Mouse (Mus musculus) embryonic facial prominence, embryonic 10.5 days (tissue): Measurements from ENCODE around the gene Fam3a. TPM values are rescaled to one million over a fixed set of nuclear protein-coding genes. Genes with fewer than 3 reads are reported as not detected.

Experiments used
- DNase-seq: peaks from one replicate; pipeline ENCODE4 v3.0.0-alpha.2; 2017; ENCODE audit warnings: low spot score
- H3K27ac ChIP-seq: fragments of 300-500 bp; sonication (generic); replicated peaks from 2 replicates; pipeline ENCODE4 v1.5.1; 2016; ENCODE audit warnings: mild to moderate bottlenecking
- H3K27me3 ChIP-seq: fragments of 300-500 bp; sonication (generic); replicated peaks from 2 replicates; pipeline ENCODE4 v1.6.1; 2016; ENCODE audit warnings: low read depth, mild to moderate bottlenecking; ENCODE audit not compliant: poor library complexity, severe bottlenecking
- H3K36me3 ChIP-seq: fragments of 300-500 bp; sonication (generic); replicated peaks from 2 replicates; pipeline ENCODE4 v1.6.1; 2016; ENCODE audit warnings: mild to moderate bottlenecking, moderate library complexity
- H3K4me1 ChIP-seq: fragments of 300-500 bp; sonication (generic); 2 replicates; pipeline ENCODE4 v1.6.1; 2016
- H3K4me3 ChIP-seq: fragments of 300-500 bp; sonication (generic); 2 replicates; pipeline ENCODE4 v1.5.1; 2016; ENCODE audit warnings: mild to moderate bottlenecking, moderate library complexity
- H3K9me3 ChIP-seq: fragments of 300-500 bp; sonication (generic); 2 replicates; pipeline ENCODE4 v1.6.1; 2016; ENCODE audit warnings: mild to moderate bottlenecking
- WGBS: fragments of 180-500 bp; shearing (Covaris S2); methylation state at CpG from one replicate; pipeline ENCODE4 v1.1.7; 2016; 5-methylcytosine and 5-hydroxymethylcytosine counted together
- polyA plus RNA-seq: library from polyadenylated mRNA; unstranded; fragments of >200 nt; fragmentation: Nextera tagmentation; extraction: Ambion mirVana; gene quantifications from 2 replicates; pipeline ENCODE4 v1.2.1, GENCODE M21; 2016

Gene Fam3a
- polyA plus RNA-seq: 23.7 and 23.8 TPM in 2 replicates

DNA sequence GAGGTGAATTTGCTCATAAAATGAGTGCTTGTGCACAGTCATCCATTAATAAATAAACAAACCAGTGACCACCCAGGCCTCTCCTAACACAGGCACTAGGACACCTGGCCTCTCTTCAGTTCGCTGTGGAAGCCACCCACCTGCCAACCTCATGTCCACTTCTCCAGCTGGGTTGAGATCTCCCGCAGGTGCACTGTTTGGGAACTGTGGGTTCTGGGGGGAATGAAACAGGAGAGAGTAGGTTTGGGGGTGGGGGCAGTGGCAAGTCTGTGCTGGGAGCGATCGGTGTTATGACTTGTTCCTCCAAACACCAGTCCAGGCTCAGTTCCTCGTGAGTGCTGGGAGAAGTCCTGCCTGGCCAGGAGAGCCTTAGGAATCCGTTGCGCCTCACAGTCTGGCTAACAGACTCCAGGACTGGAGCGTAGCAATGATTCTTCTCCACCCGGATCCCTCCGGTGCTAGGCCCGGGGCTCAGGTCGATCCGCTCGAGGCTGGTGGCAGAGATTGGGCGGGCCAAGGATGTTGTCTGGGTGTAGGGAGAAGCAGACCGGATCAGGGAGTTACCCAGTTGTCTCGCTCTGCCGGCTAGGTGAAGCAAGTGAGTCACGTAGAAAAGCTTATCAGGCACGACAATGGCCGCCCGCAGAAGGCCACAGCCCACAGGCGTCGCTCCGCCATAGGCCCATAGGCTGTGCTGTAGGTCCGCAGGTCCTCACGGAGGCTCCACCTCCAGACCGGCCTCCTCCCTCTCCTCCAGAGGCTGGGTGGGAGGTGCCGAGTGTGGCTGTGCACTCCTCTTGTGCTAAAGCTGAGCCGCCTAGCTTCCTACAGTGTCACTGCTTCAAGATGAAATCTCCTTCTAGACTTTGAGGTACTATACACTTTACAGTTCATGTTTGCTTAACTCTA, at the start of gene Fam3a, which contains the start of gene Ikbkg:
Gene Fam3a (minus strand): TSS at position 738 of the 909 bp plus-strand sequence.
Gene Ikbkg (plus strand): TSS at position 756 of the 909 bp plus-strand sequence.
- peak; percentile 86 for DNase-seq
- no peaks in the 10 kb centered on the region for H3K27me3 ChIP-seq
- H3K9me3 ChIP-seq: no peaks in the 10 kb centered on the region; the same call in 1 of the 2 replicates
- peaks cover 4% of the 10 kb centered on the region for H3K4me1 ChIP-seq
- peaks cover 2% of the 10 kb centered on the region; the same call in 1 of the 2 replicates for H3K36me3 ChIP-seq
- H3K4me3 ChIP-seq: peak within 1 kb of the TSS; percentile 66
- H3K27ac ChIP-seq: peak within 1 kb of the TSS; percentile 92
- 15% methylated on average over 30 of the region's 30 CpGs for WGBS

DNA sequence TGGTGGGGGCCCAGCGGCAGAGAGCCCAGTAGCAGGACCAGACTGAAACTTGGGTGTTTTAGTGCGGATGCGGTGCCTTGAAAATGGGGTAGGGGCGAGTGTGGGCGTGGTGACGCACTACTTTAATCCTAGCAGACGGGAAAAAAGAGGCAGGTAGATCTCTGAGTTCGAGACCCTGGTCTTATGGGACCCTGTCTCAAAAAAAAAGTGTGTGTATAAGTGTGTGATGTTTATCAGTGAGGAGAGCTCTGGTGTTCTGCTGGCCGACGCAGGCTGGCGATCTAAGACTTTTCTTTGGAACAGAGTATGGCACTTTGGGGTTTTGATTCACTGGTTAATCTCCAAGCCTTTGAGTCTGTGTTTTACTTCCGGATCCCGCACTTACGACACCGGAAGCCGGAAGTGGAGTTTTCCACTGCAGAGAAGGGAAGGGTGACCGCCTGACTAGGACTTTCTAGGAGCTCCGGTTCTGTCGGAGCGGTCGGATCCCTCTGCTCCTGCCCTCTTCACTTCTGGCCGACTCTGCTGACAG, 36.3 kb upstream of the Fam3a start:
- Histone ChIP-seq H3K36me3 (peaks cover 8% of the 10 kb centered on the region), H3K4me1 (peaks cover 8% of the 10 kb centered on the region), H3K4me3 (peak overlapping the region; percentile 67), H3K9me3 (no peaks in the 10 kb centered on the region), H3K27me3 (no peaks in the 10 kb centered on the region), H3K27ac (peak overlapping the region; percentile 82)
- DNase-seq: peak; percentile 76
- WGBS: 18% methylated on average over 22 of the region's 22 CpGs

DNA sequence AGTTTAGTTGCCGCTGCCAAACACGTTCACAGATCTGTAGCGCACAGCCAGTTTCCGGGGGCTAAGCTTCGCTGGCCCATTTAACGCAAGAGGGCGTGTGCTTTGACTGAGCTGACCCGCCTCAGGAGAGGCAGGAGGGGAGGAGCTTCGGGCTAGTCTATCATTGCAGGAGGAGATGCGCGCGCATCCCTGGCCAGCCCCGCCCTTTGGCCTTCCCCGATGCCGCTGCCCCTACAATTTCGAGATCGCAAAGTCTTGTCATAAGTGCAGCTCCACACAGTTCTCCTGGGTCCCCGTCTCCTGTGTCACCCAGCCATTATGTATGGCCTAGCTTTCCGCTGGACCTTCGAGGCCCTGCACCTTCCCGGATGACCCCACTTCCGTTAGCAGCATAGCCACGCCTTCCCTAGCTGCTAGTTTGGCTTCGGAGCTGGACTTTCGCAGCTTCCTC, 35.8 kb upstream of the Fam3a start, which contains the start of gene G6pdx:
Gene G6pdx (minus strand): TSS at position 369 of the 451 bp plus-strand sequence.
- peaks cover 3% of the 10 kb centered on the region for H3K36me3 ChIP-seq
- no peaks in the 10 kb centered on the region for H3K9me3 ChIP-seq
- 23% methylated on average over 25 of the region's 25 CpGs for WGBS
- peak within 1 kb of the TSS; percentile 67 for H3K4me3 ChIP-seq
- peak; percentile 89 for DNase-seq
- peaks cover 8% of the 10 kb centered on the region for H3K4me1 ChIP-seq
- H3K27me3 ChIP-seq: no peaks in the 10 kb centered on the region
- peak within 1 kb of the TSS; percentile 82 for H3K27ac ChIP-seq

DNA sequence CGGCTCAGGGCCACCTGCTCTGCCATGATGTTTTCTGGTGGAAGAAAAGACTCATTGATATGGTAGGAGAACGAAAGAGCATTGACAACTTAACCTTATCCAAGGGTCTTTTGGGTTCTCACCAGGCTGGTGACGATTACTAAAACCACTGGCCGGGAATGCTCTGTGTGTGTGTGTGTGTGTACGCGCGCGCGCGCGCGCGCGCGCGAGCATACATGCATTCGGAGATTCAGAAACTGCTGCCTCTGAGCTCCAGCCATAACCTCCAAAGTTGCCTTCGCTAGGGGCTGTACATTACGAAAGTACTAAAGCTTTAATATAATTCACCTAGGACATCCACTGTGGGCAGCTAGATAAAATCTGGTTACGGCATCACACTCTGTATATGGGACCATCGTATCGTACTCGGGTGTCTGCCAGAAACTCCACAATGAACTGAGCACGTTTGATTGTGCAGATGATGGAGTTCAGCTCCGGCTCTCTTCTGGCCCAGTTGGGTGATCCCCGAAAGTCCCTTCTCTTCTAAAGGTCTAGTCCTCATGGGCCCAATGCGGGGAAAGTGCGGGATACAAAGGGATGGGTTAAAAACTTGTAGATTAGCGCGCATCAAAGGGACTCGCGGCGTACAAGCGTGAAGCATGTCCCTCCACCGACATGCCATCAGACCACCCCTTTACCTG, 35.2 kb upstream of the Fam3a start:
- H3K4me3 ChIP-seq: peak overlapping the region; percentile 67
- peaks cover 8% of the 10 kb centered on the region for H3K4me1 ChIP-seq
- no peaks in the 10 kb centered on the region for H3K9me3 ChIP-seq
- H3K36me3 ChIP-seq: no peaks in the 10 kb centered on the region; the same call in 1 of the 2 replicates
- peak; percentile 25 for DNase-seq
- WGBS: 24% methylated on average over 35 of the region's 35 CpGs
- H3K27ac ChIP-seq: peak overlapping the region; percentile 82
- no peaks in the 10 kb centered on the region for H3K27me3 ChIP-seq

DNA sequence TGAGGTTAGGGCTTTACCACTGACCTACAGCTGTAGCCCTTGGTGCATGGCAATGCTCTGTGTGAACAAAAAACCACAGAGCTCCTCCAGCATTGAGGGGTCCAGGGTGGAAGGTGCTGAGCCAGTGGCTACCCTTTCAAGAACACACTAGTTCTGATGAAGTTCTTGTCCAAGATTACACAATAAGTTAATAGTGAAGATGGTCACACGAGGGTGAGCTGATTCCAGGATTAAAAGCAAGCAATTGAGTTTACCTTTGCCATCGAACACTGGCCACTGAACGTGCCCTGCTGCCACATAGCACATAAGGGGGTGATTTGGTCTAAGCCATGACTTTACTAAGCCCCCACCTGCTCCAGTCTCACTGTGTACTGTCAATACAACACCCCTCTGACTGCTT, 34.0 kb upstream of the Fam3a start:
- Histone ChIP-seq H3K27ac (no peak overlapping the region), H3K27me3 (no peaks in the 10 kb centered on the region), H3K4me1 (peaks cover 8% of the 10 kb centered on the region), H3K36me3 (no peaks in the 10 kb centered on the region; the same call in 1 of the 2 replicates), H3K4me3 (no peak overlapping the region), H3K9me3 (no peaks in the 10 kb centered on the region)
- 82% methylated on average over 3 of the region's 3 CpGs for WGBS
- DNase-seq: no peak

DNA sequence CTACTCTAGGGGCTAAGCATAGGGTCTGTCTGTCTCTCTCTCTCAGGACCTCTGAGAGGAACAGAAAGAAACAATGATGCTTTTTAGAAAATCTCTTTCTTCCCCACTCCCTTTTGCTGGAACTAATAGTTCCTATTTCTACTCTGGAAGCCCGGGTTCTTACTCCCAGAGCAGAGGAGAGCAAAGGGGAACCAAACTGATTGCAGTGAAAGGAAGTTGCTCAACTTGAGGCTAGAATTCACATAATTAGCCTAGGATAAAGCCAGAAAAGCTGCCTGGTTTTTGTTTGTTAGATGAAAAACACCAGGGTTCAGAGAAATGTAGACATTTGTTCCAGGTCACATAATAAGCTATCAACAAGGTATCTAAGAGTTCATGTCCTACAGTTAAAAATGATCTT, 33.2 kb upstream of the Fam3a start:
- no peaks in the 10 kb centered on the region for H3K27me3 ChIP-seq
- H3K4me3 ChIP-seq: no peak overlapping the region
- 76% methylated on average over 1 of the region's 1 CpGs for WGBS
- H3K4me1 ChIP-seq: peaks cover 8% of the 10 kb centered on the region
- no peak for DNase-seq
- H3K9me3 ChIP-seq: no peaks in the 10 kb centered on the region
- no peaks in the 10 kb centered on the region; the same call in 1 of the 2 replicates for H3K36me3 ChIP-seq
- no peak overlapping the region for H3K27ac ChIP-seq

DNA sequence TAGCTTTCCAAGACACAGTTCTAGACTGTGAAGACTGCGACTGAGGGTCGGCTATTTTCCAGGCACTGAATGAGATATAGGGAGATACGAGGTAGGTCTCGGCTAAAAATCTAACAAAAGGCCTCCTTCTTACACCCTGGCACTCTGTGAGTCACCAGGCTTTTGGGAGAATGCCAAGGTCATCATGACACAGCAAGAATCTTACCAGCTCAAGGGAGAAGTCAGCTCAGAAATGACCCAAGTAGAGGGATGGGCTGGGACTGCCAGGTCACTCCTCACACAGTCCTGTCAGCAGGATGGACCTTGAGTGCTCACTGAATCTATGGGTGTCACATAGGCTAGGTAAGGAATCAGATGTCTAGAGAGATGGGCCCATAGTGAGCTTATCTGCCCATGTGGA, 32.1 kb upstream of the Fam3a start:
- Histone ChIP-seq H3K27ac (no peak overlapping the region), H3K4me1 (peaks cover 6% of the 10 kb centered on the region), H3K9me3 (no peaks in the 10 kb centered on the region), H3K4me3 (no peak overlapping the region), H3K27me3 (no peaks in the 10 kb centered on the region), H3K36me3 (no peaks in the 10 kb centered on the region; the same call in 1 of the 2 replicates)
- WGBS: 91% methylated on average over 4 of the region's 4 CpGs
- DNase-seq: no peak

DNA sequence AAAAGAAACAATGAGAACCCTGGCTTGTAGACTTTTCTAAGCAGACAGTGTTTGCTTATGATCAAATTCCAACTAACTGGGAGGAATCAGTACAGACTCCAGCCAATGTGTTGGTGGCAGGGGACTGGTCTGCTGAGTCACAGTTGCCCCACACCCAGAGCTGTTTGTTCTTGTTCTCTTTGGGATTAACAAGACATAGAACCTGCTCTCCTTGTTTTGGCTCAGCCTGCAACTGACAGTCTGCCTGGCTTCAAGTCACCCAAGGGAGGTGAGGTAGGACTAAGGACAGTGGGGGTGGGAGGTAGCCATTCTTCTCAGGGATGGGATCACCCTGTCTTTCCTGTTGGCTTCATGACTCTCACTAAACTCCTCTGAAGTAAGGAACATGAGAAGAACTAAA, 31.4 kb upstream of the Fam3a start:
- DNase-seq: no peak
- Histone ChIP-seq H3K27me3 (no peaks in the 10 kb centered on the region), H3K27ac (no peak overlapping the region), H3K36me3 (no peaks in the 10 kb centered on the region; the same call in 1 of the 2 replicates), H3K9me3 (no peaks in the 10 kb centered on the region), H3K4me3 (no peak overlapping the region), H3K4me1 (peaks cover 4% of the 10 kb centered on the region)

DNA sequence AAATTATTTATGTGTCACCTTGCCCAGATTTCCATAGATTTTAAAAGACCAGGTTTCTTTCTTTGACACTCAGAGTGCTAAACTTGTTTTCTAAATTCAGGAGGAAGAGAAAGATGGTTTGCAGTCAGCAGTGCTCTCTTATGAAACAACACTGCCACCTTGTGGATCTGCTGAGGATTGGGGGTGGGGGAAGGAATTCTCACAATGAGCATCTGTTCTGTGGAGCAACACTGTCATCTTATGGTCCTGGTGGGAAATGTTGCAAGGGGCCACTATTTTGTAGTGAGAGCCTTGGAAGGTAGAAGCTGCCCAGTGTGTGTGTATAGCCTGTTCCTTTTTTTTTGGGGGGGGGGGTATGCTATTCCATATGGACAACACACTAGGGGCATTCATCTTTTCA, 20.3 kb upstream of the Fam3a start:
- H3K36me3 ChIP-seq: peaks cover 21% of the 10 kb centered on the region
- peak; percentile 66 for DNase-seq
- H3K27me3 ChIP-seq: no peaks in the 10 kb centered on the region
- H3K27ac ChIP-seq: no peak overlapping the region
- H3K9me3 ChIP-seq: no peaks in the 10 kb centered on the region
- H3K4me3 ChIP-seq: no peak overlapping the region
- H3K4me1 ChIP-seq: no peaks in the 10 kb centered on the region

DNA sequence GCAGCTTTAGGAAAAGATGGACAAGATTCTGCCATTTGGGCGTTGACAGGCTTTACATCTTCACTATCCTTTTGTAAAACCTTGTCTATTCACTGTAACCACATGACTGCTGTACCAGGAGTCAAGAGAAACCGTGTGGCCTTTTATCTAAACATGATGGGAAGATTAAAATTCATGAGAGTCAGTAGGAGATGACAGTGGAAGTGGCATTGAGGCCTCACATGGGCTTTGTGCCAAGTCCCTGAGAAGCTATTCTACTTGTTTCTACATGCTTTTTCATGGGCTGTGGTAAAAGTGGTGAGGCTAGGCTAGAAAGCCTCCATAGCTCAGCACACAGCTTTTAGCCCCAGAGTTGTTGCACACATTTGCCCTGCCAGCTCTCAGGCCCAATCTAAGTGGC, 15.3 kb upstream of the Fam3a start:
- DNase-seq: no peak
- Histone ChIP-seq H3K27me3 (no peaks in the 10 kb centered on the region), H3K36me3 (peaks cover 21% of the 10 kb centered on the region), H3K27ac (no peak overlapping the region), H3K4me1 (no peaks in the 10 kb centered on the region), H3K4me3 (no peak overlapping the region), H3K9me3 (no peaks in the 10 kb centered on the region)
- 77% methylated on average over 2 of the region's 2 CpGs for WGBS

DNA sequence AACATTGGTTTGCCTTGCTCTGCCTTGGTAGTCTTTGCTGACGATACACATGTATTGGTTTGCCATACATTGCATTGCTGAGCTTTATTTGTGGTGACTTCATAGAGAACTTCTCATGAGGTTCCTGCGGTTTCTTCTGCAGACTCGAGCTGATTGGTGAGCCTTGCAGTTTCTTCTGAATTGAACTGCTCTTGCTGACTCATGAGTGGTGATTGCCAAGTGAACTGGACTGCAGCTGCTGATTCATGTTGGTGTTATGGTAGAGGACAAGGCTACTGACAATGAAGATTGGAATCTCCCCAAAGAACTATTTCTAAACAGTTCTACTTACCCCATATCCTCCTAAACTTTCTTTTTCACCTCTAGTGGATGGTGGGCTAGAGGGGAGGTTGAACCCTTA, 7.1 kb upstream of the Fam3a start:
- H3K4me3 ChIP-seq: no peak overlapping the region
- DNase-seq: no peak
- no peak overlapping the region for H3K27ac ChIP-seq
- H3K27me3 ChIP-seq: no peaks in the 10 kb centered on the region
- no peaks in the 10 kb centered on the region for H3K4me1 ChIP-seq
- H3K9me3 ChIP-seq: no peaks in the 10 kb centered on the region; the same call in 1 of the 2 replicates
- no peaks in the 10 kb centered on the region for H3K36me3 ChIP-seq
- 88% methylated on average over 3 of the region's 3 CpGs for WGBS

DNA sequence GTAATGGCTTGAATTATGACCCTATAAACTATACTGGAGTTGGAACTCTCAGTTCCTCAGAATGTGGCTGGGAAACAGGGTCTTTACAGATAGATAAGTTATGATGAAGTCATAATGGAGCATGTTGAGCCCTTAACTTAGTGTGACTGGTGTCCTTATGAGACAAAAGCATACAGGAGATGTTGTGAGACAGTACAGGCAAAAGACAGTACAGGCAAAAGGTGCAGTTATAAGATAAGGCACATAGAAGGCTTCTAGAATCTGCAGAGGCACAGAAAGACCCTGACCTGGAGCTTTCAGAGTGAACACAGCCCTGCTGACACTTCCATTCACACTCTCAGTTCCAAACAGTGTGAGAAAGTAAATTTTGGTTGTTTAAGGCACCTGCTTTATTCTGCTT, 4.9 kb downstream of the Fam3a start:
- Histone ChIP-seq H3K9me3 (no peaks in the 10 kb centered on the region), H3K4me3 (no peak overlapping the region), H3K4me1 (no peaks in the 10 kb centered on the region), H3K27ac (no peak overlapping the region), H3K27me3 (no peaks in the 10 kb centered on the region), H3K36me3 (peaks cover 33% of the 10 kb centered on the region)
- no peak for DNase-seq
